Mouse (Mus musculus) left cerebral cortex, adult 9 months (tissue): ENCODE measurements around the gene Exoc6b.
"Not testable (repeated sequence)": the region's sequence is repeated elsewhere in the genome, so short reads cannot be mapped to it uniquely, and the experiment has no call there.

Experiments used
- DNase-seq, 2 experiments: peaks; one replicate each; pipeline ENCODE4 v3.0.0; 2022; ENCODE audit warnings: low spot score in 2 of 2

Gene Exoc6b

DNA sequence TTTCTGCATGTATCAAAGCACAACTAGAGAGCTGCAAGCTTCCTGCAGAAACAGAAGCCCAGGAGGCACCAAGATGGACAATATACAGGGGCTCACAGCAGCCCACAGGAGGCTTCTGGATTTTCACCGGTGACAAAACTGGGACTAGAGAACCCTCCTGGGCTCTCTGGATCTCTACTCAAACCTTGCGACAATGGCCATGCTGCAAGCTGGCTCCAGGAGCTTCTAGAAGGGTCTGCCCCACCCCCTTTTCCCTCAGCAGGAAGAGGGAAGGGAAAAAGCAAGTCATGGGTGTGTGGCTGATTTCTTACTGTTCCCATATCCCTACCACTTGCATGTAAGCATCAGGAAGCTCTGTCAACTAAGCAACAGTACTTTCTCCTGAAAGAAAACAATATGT lies 437.7 kb downstream of the Exoc6b start:
- no peak for DNase-seq

DNA sequence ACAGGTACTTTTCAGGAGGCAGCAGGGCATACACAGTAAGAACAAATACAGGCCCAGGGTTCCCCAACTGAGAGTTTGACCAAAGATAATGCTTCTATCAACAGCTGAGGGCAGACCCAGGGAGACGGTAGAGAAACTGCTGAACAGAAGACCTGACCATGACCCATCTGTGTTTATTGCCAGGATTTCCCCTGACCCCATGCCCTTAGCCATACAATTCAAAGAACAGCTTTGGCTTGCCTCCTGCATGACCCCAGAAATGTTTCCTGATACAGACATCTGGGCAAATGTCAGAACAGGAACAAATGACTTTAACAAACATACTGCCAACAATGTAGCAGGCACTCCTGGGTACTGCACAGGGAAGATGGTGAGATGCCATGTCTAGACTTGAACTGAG lies 439.0 kb downstream of the Exoc6b start:
- no peak for DNase-seq

- no peak for DNase-seq
These were observed 440.5 kb downstream of the Exoc6b start for GRCm38 (mm10) chr6:84628831-84629230.

DNA sequence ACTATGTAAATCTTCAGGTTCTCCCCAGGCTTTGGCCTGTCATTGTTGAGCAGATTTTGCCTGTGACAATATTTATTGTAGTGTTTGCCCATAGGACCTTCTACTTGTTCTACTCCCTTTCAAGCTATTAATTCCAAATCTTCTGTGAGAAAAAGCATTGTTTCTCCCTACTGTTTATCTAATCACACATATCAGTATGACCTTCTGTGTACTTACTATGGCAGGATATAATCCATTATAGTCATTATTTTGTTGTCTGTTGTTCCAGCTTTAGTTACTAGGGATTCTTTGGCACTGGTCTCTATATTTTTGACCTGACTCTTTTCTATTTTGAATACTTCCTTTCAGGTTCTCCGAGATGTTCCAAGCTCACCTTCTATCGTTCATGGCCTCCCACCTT lies 442.9 kb downstream of the Exoc6b start:
- DNase-seq: no peak

- DNase-seq: no peak
These were observed 450.1 kb downstream of the Exoc6b start for GRCm38 (mm10) chr6:84619166-84619565.

DNA sequence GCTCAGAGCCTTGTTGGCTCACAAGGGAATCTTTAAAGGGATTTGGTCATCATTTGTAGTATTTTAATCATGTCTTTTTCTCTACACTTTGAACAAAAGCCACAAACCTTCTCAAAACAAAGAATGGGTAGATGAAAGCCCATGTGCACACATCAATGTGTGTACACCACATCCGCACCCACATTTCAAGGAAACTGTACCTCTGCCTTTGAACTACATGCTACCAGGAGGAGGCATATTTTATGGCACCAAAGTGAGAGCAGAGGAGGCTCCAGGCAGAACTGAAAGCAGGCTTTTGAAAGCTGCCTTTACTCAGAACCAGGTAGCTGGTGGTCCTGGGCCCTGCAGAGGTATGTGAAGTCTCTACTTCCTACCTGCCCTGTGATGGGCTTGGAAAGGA lies 452.3 kb downstream of the Exoc6b start:
- no peak for DNase-seq

GRCm38 (mm10) chr6:84616586-84616985 lies 452.7 kb downstream of the Exoc6b start:
- no peak for DNase-seq

DNA sequence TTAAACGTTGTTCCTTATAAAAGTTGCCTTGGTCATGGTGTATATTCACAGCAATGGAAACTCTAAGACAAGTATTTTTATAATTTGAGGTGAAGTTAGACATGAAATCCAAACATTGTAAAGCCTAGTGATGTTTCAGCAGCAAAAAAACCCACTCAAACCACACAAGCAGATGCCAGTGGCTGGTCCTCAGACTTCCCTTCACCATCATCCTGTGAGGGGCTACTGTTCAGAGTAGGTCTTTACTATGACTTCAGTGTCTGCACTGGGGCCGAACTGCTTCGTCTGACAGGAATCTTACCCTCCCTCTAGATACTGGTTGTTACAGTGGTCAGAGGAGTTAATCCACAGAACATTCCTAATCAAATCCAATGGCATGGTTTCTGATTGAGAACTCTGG lies 455.8 kb downstream of the Exoc6b start:
- no peak for DNase-seq

DNA sequence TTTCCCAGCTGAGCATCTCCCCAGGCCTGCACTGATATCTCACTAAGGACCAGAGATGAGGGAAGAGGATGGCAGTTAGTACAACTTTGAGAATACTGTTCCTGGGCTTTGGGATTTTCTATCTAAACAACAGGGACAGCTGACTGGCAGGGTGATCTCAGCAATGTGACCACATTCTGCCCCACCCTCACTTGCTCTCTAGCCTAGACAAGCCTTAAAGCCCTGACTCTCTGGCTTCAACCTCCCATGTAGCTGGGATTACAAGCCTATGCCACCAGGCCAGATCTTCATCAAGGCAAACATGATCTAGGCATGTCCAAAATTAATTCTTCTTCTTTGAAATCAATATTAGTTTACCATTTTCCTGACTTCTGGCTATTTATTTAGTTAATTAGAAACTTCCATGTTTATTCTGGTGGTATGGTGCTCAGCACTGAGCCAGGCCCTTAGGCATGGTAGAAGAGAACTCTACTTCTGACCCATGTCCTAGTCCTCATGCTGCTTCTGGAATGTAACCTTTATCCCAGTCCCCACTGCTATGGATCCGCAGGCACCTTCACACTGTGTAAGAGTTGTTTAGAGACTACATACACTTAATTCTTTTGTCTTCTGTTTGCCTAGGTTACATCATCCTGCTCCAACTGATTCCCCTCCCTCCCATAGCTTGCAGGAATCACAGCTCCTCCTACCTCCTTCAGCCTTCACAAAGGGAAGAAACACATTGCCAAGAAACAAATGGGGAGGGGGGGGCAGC lies 468.0 kb downstream of the Exoc6b start:
- DNase-seq: no peak

DNA sequence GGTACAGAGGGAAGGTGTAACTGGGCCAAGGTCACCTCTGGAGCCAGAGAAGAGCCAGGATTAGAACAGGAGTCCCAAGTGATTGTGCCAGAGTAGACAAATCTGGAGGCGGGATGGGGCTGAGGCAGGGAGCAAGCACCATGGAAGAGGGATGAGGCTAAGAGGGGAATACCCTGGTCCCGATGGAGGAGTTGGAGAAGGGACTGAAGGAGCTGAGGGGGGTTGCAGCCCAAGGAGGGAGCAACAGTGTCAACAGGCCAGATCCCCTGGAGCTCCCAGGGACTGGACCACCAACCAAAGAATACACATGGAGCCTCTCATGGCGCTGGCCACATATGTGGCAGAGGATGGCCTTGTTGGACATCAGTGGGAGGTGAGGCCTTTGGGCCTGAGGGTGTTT lies 470.0 kb downstream of the Exoc6b start:
- not testable (repeated sequence) for DNase-seq

GRCm38 (mm10) chr6:84598725-84599124 lies 470.6 kb downstream of the Exoc6b start:
- no peak for DNase-seq

DNA sequence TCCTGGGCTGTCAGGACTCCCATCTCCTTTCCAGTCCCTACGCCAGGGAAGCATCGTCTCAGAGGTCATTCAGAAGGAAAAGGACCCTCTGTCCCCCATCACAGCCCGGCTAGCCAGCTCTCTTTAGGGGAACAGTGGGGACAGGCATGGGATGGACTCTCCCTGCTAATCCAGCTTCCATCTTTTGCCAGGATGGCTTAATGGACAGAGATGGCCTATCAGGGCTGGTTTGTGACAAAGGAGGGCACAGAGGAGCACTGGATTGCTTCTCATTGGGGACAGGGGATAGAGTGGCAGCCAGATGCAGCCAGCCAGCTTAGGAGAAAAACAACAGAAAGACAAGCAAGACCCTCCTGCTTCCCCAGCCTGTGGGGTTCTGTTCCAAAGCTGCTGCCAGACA lies 474.7 kb downstream of the Exoc6b start:
- DNase-seq: no peak

- DNase-seq: no peak
These were observed 475.6 kb downstream of the Exoc6b start, which contains the start of gene Cyp26b1 for GRCm38 (mm10) chr6:84593693-84594092. Gene Cyp26b1, minus strand, starts transcription at chr6:84593908.

- DNase-seq: no peak
These were observed 478.2 kb downstream of the Exoc6b start for GRCm38 (mm10) chr6:84590961-84591745.

DNA sequence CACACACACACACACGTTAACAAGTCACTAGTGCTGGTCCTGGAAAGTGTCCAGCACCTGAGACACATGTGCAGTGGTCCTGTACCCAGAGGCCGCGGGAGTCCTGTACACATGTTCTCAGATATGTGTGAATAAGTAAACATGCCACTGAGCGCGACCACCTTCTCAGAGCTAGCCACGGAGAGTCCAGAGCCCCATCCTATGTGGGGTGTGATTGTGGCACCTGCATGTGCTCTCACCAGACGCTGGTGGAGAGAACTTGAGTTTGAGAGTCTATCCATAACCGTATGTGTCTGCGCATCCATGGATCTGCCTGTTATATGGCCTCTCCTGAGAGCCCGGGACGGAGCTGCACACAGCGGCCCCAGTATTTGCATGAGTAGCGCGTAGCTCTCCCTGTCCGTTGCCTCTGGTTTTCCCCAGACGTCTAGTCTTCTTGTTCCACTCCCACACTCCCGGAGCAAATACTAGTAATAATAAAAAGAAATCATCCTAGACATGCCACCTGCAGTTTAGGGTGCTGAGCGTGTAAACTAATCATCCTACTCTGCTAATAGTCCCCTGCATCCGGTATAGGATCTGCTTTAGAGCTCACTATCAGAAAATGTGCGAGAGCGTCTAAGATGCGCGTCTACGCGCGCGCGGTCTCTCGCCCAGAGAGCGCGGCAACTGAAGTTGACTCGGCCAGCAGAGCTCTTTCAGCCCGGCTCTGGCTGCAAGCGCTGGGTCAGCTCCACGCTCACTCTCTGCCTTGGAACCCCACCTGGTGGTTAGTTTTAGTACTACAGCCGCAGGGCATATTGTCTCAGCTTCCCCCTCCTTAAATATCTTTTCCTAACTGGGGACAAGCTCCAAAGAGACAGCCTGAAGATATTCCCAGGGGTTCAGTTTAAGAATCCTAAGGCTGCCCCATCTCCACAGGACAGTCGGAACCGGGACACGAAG lies 479.3 kb downstream of the Exoc6b start:
- DNase-seq: peak in 1 of 2 experiments; percentile 88

- DNase-seq: no peak
These were observed 480.2 kb downstream of the Exoc6b start for GRCm38 (mm10) chr6:84588895-84589652.

DNA sequence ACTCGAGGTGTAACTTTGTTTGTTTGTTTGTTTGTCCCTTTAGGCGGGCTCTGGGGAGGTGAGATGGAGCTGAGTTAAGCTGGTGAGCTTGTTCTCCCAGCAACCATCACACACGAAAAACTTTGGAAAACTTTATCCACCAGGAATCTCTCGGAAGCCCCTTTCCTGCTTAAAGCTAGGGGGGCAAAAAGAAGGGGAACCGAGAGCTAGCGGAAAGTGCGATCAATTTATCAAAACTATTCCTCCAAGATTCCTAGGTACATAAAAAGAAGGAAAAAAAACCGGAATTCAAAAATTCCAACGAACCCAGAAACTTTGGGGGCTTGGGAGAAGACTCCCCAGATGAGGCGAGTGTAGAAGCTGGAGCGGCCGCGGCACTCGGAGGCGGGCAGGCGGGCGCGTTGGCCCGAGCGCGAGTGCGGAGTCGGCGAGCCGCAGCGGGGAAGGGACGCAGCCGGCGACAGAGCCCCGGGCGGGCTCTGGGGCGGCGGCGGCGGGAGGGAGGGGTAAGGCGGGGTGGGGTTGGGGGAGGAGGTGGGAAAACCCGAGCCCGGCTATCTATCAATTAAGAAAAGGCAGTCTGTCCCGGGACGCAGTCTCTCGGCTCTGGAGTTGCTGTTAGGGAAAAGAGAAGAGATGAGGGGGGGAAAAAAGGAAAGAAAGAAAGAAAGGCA lies 481.0 kb downstream of the Exoc6b start:
- DNase-seq: no peak

GRCm38 (mm10) chr6:84587471-84588101 lies 481.7 kb downstream of the Exoc6b start:
- no peak for DNase-seq

DNA sequence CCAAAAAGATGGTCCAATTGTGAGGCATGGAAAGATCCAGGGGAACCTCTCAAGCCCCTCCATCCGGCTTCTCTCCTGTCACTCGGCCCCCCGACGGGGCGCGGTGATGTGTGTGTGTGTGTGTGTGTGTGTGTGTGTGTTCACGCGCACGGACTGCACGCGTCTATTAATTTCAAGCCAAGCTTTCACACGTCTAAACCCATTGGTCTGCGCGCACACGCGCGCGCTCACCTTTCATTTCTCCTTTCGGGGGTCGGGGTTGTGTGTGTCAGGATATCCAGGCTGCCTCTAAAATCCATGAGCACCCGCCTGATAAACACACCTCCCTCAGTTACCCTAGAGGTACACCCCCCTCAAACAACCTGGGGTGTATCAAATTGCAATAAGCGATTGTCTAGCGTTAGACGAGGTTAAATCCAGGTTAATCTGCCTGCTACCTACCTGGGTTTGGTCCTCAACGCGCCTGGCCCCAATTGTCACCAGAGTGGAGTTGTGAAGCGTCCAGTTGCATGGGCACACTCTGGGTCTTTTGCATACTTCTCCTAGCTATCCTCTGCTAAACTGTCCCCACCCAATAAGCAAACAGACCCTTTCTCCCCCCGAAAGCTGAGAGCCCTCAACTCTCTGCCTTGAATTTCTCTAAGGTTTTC lies 482.6 kb downstream of the Exoc6b start:
- DNase-seq: no peak
